ENCODE assay signal across 34 mouse cellular contexts in genomic region chr12:51967915-51968595, GRCm38 (mm10). TPM values are rescaled to one million over a fixed set of nuclear protein-coding genes. Genes with fewer than 3 reads are reported as not detected.
DNase-seq lines count a peak whose midpoint lies in the region; ATAC-seq and TF ChIP-seq lines count a peak whose summit lies in the region.
"Had no signal": no experiment of that assay in that cellular context is flagged by ENCODE, and none has a peak within 500 bp of the region (broad histone marks: within the 10 kb centered on the region; RNA-seq: fewer than 3 reads in every experiment).

No protein-coding gene starts in this region.

- ATAC-seq in lung, embryonic 14.5 days (ENCODE audit: insufficient read depth), result no peak
- no peak for ATAC-seq in G1E (ENCODE audit: extremely low read depth, insufficient number of reproducible peaks, low FRiP score, poor library complexity, severe bottlenecking)
- peak; percentile 70 for ATAC-seq in granulocyte monocyte progenitor cell, adult 5-6 weeks (replicated peaks; ENCODE audit: poor library complexity, severe bottlenecking)
- ATAC-seq in megakaryocyte progenitor cell, adult 5-6 weeks (replicated peaks; ENCODE audit: poor library complexity), result peak; percentile 32
- no peak for ATAC-seq in forebrain, embryonic 12.5 days (ENCODE audit: low FRiP score)
- ATAC-seq: CD4-positive, CD25-positive, alpha-beta regulatory T cell, adult 4 months; forebrain, embryonic 15.5 days; hindbrain, embryonic 16.5 days; intestine, embryonic 15.5 days; midbrain, embryonic 13.5 days; Patski had no signal

- TF ChIP-seq CTCF in lung, embryonic 14.5 days (IDR thresholded peaks at IDR 0.05; ENCODE audit: low read depth), result no peak
- no peak for TF ChIP-seq CTCF in G1E (IDR thresholded peaks at IDR 0.05; ENCODE audit: low read depth, low read length)

- WGBS in lung, embryonic 14.5 days, result 62% methylated on average over 9 of the region's 9 CpGs
- 90% methylated on average over 9 of the region's 9 CpGs for WGBS in forebrain, embryonic 12.5 days

- no peaks in the 10 kb centered on the region for H3K4me1 ChIP-seq in lung, embryonic 14.5 days (ENCODE audit: insufficient read depth)
- peaks cover 59% of the 10 kb centered on the region for H3K4me1 ChIP-seq in G1E (ENCODE audit: insufficient read depth, low read depth, low read length)
- peaks cover 9% of the 10 kb centered on the region; the same call in 1 of the 2 replicates for H3K4me1 ChIP-seq in forebrain, embryonic 12.5 days

- no peak overlapping the region for H3K4me3 ChIP-seq in lung, embryonic 14.5 days (ENCODE audit: low read depth, low read length)
- H3K4me3 ChIP-seq in G1E (ENCODE audit: low read depth, low read length), result no peak overlapping the region; the same call in 1 of the 2 replicates
- H3K4me3 ChIP-seq in forebrain, embryonic 12.5 days (replicated peaks), result no peak overlapping the region
- H3K4me3 ChIP-seq: embryonic facial prominence, embryonic 13.5 days; erythroblast, embryonic 14.5 days; forebrain, embryonic 15.5 days; heart, adult 2 months; heart, embryonic 15.5 days; intestine, embryonic 15.5 days; layer of hippocampus, adult 2 months; limb, embryonic 12.5 days; liver, embryonic 15.5 days; midbrain, embryonic 13.5 days had no signal

- peak; percentile 43 for DNase-seq in lung, embryonic 14.5 days
- DNase-seq in lung, adult 18-20 months, result no peak
- peak; percentile 34 for DNase-seq in G1E (ENCODE audit: low spot score)
- no peak for DNase-seq in embryo, embryonic 9.5 days (ENCODE audit: extremely low spot score)
- no peak for DNase-seq in layer of hippocampus, postnatal 36 days
- DNase-seq: adrenal gland, adult 2 months; cerebellum, adult 11 months; cerebellum, adult 9-11 months; gastrocnemius, postnatal 10 days; heart, adult 2 months; heart, postnatal 4 days; kidney, adult 9 months; kidney, postnatal 25 days; thymus, adult 2 months had no signal

- no peak overlapping the region for H3K4me2 ChIP-seq in lung, embryonic 14.5 days
- H3K4me2 ChIP-seq in forebrain, embryonic 12.5 days, result no peak overlapping the region
- H3K4me2 ChIP-seq: embryonic facial prominence, embryonic 13.5 days; forebrain, embryonic 15.5 days; heart, embryonic 15.5 days; intestine, embryonic 15.5 days; limb, embryonic 12.5 days; midbrain, embryonic 13.5 days had no signal

- H3K9ac ChIP-seq in lung, embryonic 14.5 days, result no peak overlapping the region
- no peak overlapping the region for H3K9ac ChIP-seq in forebrain, embryonic 12.5 days
- H3K9ac ChIP-seq: embryonic facial prominence, embryonic 13.5 days; forebrain, embryonic 15.5 days; heart, embryonic 15.5 days; intestine, embryonic 15.5 days; limb, embryonic 12.5 days; liver, embryonic 15.5 days; midbrain, embryonic 13.5 days had no signal

- H3K27me3 ChIP-seq in lung, embryonic 14.5 days (ENCODE audit: insufficient read depth, low read length), result no peaks in the 10 kb centered on the region
- H3K27me3 ChIP-seq in G1E (ENCODE audit: insufficient read depth, low read length), result no peaks in the 10 kb centered on the region
- H3K27me3 ChIP-seq in forebrain, embryonic 12.5 days, result no peaks in the 10 kb centered on the region
- H3K27me3 ChIP-seq: embryonic facial prominence, embryonic 13.5 days; forebrain, embryonic 15.5 days; heart, embryonic 15.5 days; intestine, embryonic 15.5 days; limb, embryonic 12.5 days; liver, embryonic 15.5 days; Patski had no signal

- H3K36me3 ChIP-seq in lung, embryonic 14.5 days (ENCODE audit: insufficient read depth), result no peaks in the 10 kb centered on the region
- H3K36me3 ChIP-seq in G1E (replicated peaks), result peaks cover 42% of the 10 kb centered on the region
- no peaks in the 10 kb centered on the region for H3K36me3 ChIP-seq in forebrain, embryonic 12.5 days (replicated peaks)
- H3K36me3 ChIP-seq: embryonic facial prominence, embryonic 13.5 days; forebrain, embryonic 15.5 days; heart, embryonic 15.5 days; intestine, embryonic 15.5 days; limb, embryonic 12.5 days; liver, embryonic 15.5 days; midbrain, embryonic 13.5 days had no signal

- no peaks in the 10 kb centered on the region for H3K9me3 ChIP-seq in lung, embryonic 14.5 days (ENCODE audit: low read depth, low read length)
- peaks cover 7% of the 10 kb centered on the region for H3K9me3 ChIP-seq in G1E (replicated peaks)
- peaks cover 7% of the 10 kb centered on the region; the same call in 1 of the 2 replicates for H3K9me3 ChIP-seq in forebrain, embryonic 12.5 days
- H3K9me3 ChIP-seq: forebrain, embryonic 15.5 days; heart, embryonic 15.5 days; intestine, embryonic 15.5 days; liver, embryonic 15.5 days; midbrain, embryonic 13.5 days had no signal

- no peak overlapping the region for H3K27ac ChIP-seq in lung, embryonic 14.5 days (ENCODE audit: low read depth)
- no peak overlapping the region for H3K27ac ChIP-seq in forebrain, embryonic 12.5 days
- H3K27ac ChIP-seq: embryonic facial prominence, embryonic 13.5 days; forebrain, embryonic 15.5 days; heart, adult 2 months; heart, embryonic 15.5 days; intestine, embryonic 15.5 days; layer of hippocampus, adult 2 months; limb, embryonic 12.5 days; liver, embryonic 15.5 days; midbrain, embryonic 13.5 days; stomach, postnatal 0 days had no signal

RNA-seq across cellular contexts. Expression of gene Heatr5a, which starts 3.1 kb away (rescaled TPM):
- polyA plus RNA-seq in lung, embryonic 14.5 days (2014; fragmentation: Nextera tagmentation; extraction: Ambion mirVana), result 18.2 and 19.2 TPM in 2 replicates
- total RNA-seq in G1E (2014; fragmentation: Nextera tagmentation) (121 and 146 TPM in 2 replicates), G1E (2017) (66.8 and 70.0 TPM in 2 replicates)
- 7.0 and 15.1 TPM in 2 replicates for polyA plus RNA-seq in G1E (2012)
- total RNA-seq in granulocyte monocyte progenitor cell, adult 5-6 weeks (2014; fragmentation: Nextera tagmentation), result 34.3 and 38.0 TPM in 2 replicates
- total RNA-seq in granulocyte monocyte progenitor cell, adult 5-6 weeks (2017), result 27.4 and 28.1 TPM in 2 replicates
- 27.8 and 43.7 TPM in 2 replicates for total RNA-seq in megakaryocyte progenitor cell, adult 5-6 weeks (2015)
- total RNA-seq in megakaryocyte progenitor cell, adult 5-6 weeks (2017), result 21.2 and 30.0 TPM in 2 replicates
- 12.6 and 13.6 TPM in 2 replicates for polyA plus RNA-seq in forebrain, embryonic 12.5 days (2016; fragmentation: Nextera tagmentation; extraction: Ambion mirVana)
- total RNA-seq in layer of hippocampus, postnatal 36 days (2021), result 10 to 100 TPM in 1 of 2 experiments, 1 to 10 TPM in 1; 8.7 to 10.4 TPM

RNA-seq across cellular contexts. Expression of gene Dtd2, which starts 38.2 kb away (rescaled TPM):
- 24.4 and 25.9 TPM in 2 replicates for polyA plus RNA-seq in lung, embryonic 14.5 days (2014; fragmentation: Nextera tagmentation; extraction: Ambion mirVana)
- 31.5 and 34.6 TPM in 2 replicates for total RNA-seq in G1E (2014; fragmentation: Nextera tagmentation)
- total RNA-seq in G1E (2017), result 12.8 and 13.2 TPM in 2 replicates
- polyA plus RNA-seq in G1E (2012), result 8.7 and 12.1 TPM in 2 replicates
- total RNA-seq in granulocyte monocyte progenitor cell, adult 5-6 weeks (2014; fragmentation: Nextera tagmentation), result 7.3 and 13.8 TPM in 2 replicates
- total RNA-seq in granulocyte monocyte progenitor cell, adult 5-6 weeks (2017), result 14.1 and 16.8 TPM in 2 replicates
- 15.8 and 18.6 TPM in 2 replicates for total RNA-seq in megakaryocyte progenitor cell, adult 5-6 weeks (2015)
- total RNA-seq in megakaryocyte progenitor cell, adult 5-6 weeks (2017), result 15.8 and 16.2 TPM in 2 replicates
- 20.8 and 23.1 TPM in 2 replicates for polyA plus RNA-seq in forebrain, embryonic 12.5 days (2016; fragmentation: Nextera tagmentation; extraction: Ambion mirVana)
- 10 to 100 TPM in 1 of 2 experiments, 1 to 10 TPM in 1; 9.5 to 10.9 TPM for total RNA-seq in layer of hippocampus, postnatal 36 days (2021)

RNA-seq across cellular contexts. Expression of gene Gpr33, which starts 59.8 kb away (rescaled TPM):
- polyA plus RNA-seq in lung, embryonic 14.5 days (2014; fragmentation: Nextera tagmentation; extraction: Ambion mirVana), result not detected in 2 replicates
- total RNA-seq in G1E (2014; fragmentation: Nextera tagmentation), result not detected in 2 replicates
- total RNA-seq in G1E (2017), result 0.11 and 0.23 TPM in 2 replicates
- polyA plus RNA-seq in G1E (2012), result not detected in 2 replicates
- total RNA-seq in granulocyte monocyte progenitor cell, adult 5-6 weeks (2014; fragmentation: Nextera tagmentation), result not detected in 2 replicates
- not detected in 2 replicates for total RNA-seq in granulocyte monocyte progenitor cell, adult 5-6 weeks (2017)
- total RNA-seq in megakaryocyte progenitor cell, adult 5-6 weeks (2015), result not detected in 2 replicates
- not detected in 2 replicates for total RNA-seq in megakaryocyte progenitor cell, adult 5-6 weeks (2017)
- not detected in 2 replicates for polyA plus RNA-seq in forebrain, embryonic 12.5 days (2016; fragmentation: Nextera tagmentation; extraction: Ambion mirVana)
- not detected for total RNA-seq in layer of hippocampus, postnatal 36 days (2021)
- total RNA-seq: adrenal gland, adult 2 months; adrenal gland, postnatal 4 days; heart, adult 2 months; heart, postnatal 4 days; layer of hippocampus, adult 2 months; layer of hippocampus, postnatal 25 days; left cerebral cortex, postnatal 10 days had no signal
- polyA plus RNA-seq: adrenal gland, adult 2 months; CD4-positive, CD25-positive, alpha-beta regulatory T cell, adult 4 months; embryonic facial prominence, embryonic 13.5 days; erythroblast, embryonic 14.5 days; forebrain, embryonic 15.5 days; heart, adult 2 months; heart, embryonic 15.5 days; hindbrain, embryonic 16.5 days; intestine, embryonic 15.5 days; limb, embryonic 12.5 days; liver, embryonic 15.5 days; midbrain, embryonic 13.5 days; neural tube, embryonic 11.5 days; Patski; stomach, postnatal 0 days had no signal

Comparison
In these comparisons a context has a peak if more than half of its experiments do, and no peak if none do; other contexts are left out.
1. DNase-seq: peak in lung, embryonic 14.5 days (single experiment) and G1E (single experiment); none in lung, adult 18-20 months (0 of 2), embryo, embryonic 9.5 days (single experiment) and layer of hippocampus, postnatal 36 days (0 of 2).
2. ATAC-seq: peak in granulocyte monocyte progenitor cell, adult 5-6 weeks (single experiment) and megakaryocyte progenitor cell, adult 5-6 weeks (single experiment); none in lung, embryonic 14.5 days (single experiment), G1E (single experiment) and forebrain, embryonic 12.5 days (single experiment).